Mouse (Mus musculus): Measurements from ENCODE around the gene Olfr1411.
A peak's percentile ranks its signal among the peaks of the same experiment; 100 is the strongest.

Olfr1411 gene

DNA sequence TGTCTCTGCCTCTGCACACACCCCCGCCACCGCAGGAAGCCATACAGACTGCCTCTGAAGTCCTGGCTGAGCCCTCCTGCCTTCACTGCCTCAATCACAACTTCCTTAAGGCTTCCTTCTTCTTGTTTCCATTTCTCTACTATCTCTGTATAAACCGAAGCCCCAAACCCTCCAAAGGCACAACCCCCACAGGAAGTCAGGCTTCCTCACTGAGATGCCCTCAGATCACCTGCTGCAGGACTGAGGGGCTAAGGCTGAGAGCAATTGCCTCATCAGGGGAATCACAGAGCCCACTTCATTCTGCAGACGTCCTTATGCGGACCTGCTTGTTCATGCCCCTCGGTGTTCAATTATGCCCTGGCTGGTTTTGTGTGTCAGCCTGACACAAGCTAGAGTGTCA lies 46.2 kb downstream of the Olfr1411 start:
- no peak for DNase-seq (ENCODE audit: low spot score)

DNA sequence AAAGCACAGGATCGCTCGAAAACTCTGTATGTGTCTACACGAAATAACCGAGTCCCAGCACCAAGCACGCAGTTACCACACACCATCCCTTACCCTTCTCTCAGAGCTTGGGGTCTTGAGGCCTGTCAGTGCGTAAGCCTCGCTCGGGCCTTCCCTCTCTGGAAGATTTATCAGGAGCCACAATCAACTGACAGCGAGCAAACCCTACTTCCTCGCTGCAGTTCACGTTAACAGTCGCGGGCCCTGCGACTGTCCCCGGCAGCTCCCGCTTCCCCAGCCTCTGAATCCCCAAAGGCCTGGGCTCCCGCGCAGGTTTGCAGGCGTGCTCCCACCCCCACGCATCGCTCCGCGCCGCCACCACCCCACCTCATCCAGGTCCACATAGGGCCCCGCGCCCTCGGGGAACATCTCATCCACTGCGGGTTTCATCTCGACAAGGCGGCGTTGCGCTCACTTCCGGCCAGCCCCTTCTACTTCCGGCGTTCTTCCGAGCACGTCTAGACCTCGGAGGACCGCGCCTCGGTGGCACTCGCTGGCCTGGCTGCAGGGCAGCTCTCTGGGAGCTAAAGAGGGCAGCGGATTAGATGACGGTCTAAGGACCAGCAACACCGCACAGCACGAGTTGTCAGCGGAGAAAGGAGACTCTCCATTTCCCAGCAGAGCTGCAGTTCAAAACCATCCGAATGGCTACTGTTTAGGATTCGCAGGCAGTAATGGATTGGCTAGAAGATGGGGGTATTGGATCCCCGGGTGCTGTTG lies 47.5 kb downstream of the Olfr1411 start, which contains the start of gene Cops9:
Gene Cops9, minus strand, starts transcription at position 472 of the 759 bp plus-strand sequence.
- peak; percentile 89 for DNase-seq (ENCODE audit: low spot score)

DNA sequence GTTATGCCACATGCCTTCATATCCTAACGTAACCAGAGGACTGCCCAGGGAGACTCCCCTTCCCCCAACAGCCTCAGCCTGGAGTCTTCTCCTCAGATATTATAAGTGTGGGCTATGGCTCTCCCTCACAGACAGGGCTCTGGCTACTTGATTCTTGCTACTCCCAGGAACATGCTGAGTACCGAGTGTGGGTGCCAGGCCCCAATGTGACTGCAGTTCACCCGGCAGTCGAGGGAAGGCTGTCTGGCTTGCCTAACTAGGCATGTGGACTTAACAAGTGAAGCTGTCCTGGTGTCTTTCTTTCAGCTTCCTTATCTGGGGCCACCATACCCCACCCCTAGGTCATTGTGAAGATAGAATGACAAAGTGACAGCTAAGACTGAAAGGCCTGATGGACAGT lies 49.5 kb downstream of the Olfr1411 start:
- no peak for DNase-seq (ENCODE audit: low spot score)

GRCm38 (mm10) chr1:92644916-92645315 lies 50.7 kb downstream of the Olfr1411 start:
- DNase-seq (ENCODE audit: low spot score) = no peak

DNA sequence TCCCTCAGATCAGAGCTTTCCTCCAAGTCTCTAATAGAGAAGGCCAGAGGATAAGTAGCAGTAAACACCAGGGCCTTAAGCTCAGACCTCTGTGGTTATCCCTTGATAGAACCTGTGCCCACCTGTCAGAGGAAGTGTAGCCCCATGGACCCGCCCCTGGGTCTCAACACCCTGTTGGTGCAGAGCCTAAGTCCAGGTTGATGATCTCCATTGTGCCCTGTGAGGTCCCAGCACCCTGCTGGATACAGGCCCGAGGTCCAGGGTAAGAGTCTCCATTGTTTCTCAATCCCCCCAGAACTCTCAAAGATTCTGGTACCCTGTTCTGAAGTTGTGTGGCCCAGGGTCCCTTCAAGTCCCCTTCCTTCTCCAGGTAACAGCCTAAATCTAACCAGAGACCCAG lies 51.9 kb downstream of the Olfr1411 start:
- DNase-seq (ENCODE audit: low spot score) = no peak

- no peak for DNase-seq (ENCODE audit: low spot score)
These were observed 52.4 kb downstream of the Olfr1411 start for GRCm38 (mm10) chr1:92646601-92647000.

DNA sequence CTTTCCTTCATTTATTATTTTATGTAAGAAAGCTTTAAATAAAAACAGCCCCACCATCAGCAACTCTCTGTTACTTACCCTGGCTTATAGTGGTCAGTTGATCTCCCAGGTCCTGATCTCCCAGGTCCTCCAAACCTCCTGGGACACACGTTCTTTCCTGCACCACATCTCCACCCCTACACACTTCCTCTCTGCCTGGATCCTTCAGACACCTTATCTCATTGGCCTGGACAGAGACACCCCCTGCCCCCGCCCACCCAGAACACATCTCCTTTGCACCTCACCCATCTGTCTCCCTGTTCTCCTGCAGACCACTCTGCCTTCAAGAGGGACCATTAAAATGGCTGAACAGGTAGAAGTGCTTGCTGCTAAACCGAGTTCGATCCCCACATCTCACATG lies 52.8 kb downstream of the Olfr1411 start:
- DNase-seq (ENCODE audit: low spot score) = no peak
